Mouse (Mus musculus): ENCODE results near the gene Fus.
A peak's percentile ranks its signal among the peaks of the same experiment; 100 is the strongest.
"Not testable (repeated sequence)": the region's sequence is repeated elsewhere in the genome, so short reads cannot be mapped to it uniquely, and the experiment has no call there.

Gene Fus

DNA sequence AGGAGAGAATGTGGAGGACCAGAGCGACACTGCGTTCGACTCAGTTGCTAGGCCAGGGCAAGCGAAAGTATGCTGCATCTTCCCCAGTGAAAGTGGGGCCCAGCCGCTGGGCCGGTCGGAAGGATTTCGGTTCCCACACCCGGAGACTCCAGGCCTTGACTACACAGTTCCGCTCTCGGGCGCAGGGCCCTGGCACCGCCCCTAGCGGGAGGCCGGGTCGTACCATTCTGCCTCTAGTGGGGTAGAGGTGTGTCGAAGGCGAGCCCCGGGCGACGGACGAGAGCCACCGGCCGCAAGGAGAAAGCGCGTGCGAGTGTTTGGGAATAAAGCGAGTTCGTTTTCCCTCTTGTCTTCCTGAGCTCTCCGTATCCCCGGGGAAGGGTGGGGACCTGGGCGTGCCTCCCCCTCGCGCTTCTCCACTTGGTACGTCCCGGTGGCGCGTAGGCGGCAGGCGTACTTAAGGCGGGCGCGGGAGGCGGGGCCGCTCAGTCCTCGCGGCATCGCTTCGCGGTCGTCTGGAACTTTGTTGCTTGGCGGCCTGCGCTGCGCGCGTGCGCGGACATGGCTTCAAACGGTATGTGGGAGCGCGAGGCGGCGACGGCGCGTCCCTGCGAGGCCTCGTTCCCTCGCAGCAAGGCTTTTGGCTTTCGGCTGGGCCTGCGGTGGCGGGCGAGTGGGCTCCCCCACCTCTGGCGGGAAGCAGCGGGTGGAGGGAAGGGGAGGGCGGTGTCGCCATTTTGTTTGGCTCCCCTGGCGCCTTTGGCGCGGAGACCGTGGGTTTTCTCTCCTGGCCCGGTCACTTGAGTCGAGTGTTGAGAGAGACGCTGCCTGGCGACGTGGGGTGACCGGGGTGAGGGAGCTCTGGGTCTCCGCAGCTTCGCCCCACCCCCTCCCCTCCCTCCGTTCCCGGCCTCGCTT lies at the start of gene Fus:
Gene Fus (plus strand): TSS at position 454 of the 918 bp plus-strand sequence.
- peak; percentile 99 for DNase-seq (ENCODE audit: low spot score)

DNA sequence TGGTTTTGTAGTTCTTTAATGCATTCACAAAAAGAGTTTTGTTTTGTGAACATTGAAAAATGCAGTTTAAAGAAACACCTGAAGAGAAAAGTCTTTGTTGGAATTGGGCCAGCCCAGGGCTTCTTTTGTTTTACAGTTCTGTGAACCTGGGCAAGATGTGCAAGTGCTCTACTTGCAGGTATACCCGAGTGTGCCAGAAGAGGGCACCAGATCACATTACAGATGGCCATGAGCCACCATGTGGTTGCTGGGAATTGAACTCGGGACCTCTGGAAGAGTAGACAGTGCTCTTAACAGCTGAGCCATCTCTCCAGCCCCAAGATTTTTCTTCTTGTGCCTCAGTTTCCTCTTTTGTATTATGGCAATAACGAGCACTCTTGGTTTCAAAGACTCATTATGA lies 49.1 kb upstream of the Fus start:
- DNase-seq (ENCODE audit: low spot score), result no peak

DNA sequence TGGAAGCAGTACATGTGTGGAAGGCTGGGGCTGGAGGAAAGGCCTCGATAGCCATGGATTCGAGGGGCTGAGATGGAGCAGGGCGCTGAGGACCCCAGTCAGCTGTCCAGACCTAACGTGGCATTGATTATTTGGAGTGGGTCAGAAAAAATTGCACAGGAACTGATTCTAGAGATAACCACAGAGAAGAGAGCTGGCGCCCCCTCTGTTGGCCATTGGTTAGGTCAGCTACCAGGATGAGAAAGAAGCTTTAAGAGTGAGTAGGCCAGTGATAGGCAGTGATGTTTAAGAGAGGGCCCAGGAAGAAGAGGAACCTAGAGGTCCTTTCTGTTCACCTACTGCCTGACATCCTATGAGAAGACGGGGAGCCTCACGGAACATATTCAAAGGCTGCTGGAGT lies 48.0 kb upstream of the Fus start:
- DNase-seq (ENCODE audit: low spot score), result no peak

DNA sequence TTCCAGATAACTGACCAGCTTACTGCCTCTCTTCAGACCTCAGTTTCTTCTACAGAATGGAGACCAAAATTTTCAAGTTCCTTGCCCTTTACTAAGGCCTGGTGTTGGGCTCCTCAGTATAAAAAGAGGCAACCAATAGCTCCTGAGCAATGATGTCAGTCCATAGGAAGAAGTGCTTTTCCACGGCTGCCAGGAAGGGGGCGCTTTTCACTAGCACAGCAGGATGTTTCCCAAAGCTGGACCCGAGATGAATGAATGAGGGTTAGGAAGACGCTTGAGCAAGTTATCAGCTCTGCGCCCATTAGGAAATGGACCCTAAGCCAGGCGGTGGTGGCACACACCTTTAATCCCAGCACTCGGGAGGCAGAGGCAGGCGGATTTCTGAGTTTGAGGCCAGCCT lies 45.7 kb upstream of the Fus start:
- no peak for DNase-seq (ENCODE audit: low spot score)

DNA sequence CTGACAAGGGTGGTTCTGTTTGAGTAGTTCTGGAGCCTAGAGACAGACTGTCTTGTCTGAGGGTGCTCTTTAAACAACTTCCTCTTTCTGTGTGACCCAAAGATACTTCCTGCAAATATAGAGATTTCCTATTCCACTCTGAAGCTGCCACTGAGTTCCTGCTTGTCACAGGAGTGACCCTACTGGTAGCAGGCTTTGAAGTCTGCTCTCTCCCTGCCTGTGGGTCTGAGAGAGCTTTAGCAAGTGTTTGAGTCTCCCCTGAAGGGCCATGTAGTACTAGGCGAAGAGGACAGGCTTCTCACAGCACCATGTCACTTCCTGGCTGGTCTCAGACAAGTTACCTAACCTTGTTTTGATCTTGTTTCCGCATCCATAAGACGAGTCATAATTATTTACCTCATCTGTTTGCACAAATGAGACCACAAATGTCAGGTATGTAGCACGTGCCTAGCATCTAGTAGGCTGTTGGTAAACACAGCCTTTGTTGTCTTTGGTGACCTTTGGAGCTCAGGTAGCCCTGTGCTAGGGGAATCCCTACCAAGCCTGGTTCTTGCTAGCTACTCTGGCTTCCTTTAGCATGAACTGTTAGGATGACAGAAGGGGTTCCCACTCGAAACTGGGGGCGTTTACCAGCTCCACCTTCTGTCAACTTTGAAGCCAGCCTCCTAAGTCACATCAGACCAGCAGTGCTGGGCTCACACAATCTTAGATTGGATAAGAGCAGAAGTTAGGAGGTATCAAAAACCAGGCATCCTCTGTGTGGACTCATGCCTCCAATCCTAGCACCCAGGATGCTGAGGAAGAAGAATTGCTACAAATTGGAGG lies 44.6 kb upstream of the Fus start:
- DNase-seq (ENCODE audit: low spot score), result no peak

DNA sequence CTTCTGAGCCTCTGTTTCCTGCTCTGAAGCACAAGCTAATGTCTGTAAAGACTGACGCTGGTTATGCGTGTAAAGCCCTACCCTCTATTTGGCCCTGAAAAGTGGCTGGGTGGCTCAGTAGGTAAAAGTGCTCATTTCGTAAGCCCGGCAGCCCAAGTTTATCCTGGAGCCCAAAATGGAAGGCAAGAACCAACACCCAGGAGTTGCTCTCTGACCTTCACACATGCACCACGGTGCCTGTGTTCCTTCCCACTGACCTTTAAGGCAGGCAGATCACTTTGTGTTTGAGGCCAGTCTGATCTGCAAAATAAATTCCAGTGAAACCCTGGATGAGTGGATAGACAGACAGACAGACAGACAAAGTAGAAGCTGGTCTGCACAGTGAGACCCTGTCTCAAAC lies 43.5 kb upstream of the Fus start:
- DNase-seq (ENCODE audit: low spot score), result no peak

DNA sequence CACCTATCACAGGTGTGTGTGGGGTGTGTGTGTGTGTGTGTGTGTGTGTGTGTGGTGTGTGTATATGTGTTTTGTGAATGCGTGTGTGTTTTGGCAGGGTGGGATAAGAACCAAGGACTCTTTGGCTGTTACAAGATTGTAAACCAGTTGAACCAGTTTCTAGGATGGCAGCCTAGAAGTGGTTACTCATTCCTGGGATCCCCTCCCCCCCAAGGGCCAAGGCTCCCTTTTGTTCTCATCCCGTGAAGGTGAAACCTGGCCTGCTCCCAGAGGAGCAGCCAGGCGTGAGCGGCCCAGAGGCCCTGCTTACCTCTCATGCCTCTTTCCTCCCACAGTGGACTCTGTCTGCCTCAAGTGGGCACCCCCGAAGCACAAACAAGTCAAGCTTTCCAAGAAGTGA lies 42.0 kb upstream of the Fus start:
- DNase-seq (ENCODE audit: low spot score), result no peak

DNA sequence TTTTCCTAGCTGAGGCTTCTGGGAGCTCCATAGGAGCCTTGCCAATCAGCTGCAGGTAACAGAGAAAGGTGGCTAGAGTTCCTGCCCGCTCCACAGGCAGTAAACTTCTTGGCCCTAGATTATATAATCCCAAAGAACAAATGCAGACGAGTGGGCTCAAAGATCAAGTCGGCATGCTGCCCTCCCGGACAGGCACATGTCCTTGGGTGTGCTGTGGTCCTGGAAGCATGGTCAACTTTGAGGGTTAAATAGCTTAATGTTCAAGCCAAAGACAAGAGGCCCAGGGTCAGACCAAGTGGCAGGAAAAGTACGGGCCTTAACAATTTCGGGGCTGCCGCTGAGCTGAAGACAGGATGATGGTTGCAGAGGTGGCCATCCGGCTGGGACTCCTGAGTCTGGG lies 41.2 kb upstream of the Fus start:
- DNase-seq (ENCODE audit: low spot score), result no peak

DNA sequence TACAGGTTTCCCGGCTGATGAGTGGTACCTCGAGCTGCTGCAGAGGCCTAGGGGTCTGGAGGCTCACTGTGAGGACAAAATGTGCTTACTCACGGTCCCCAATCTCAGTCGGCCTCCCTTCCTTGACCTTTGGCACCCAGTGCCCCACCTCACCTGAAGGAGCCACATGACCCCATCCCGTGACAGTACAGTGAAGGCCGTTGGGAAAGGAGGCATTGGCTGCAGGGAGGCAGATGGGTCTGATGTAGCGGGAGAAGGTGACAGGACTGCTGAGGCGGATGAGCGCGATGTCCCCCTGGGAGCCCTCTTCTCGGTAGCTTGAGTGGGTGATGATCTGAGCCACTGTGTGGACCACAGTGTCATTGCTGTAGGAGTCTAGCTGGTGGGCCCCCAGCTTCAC lies 40.4 kb upstream of the Fus start:
- no peak for DNase-seq (ENCODE audit: low spot score)

DNA sequence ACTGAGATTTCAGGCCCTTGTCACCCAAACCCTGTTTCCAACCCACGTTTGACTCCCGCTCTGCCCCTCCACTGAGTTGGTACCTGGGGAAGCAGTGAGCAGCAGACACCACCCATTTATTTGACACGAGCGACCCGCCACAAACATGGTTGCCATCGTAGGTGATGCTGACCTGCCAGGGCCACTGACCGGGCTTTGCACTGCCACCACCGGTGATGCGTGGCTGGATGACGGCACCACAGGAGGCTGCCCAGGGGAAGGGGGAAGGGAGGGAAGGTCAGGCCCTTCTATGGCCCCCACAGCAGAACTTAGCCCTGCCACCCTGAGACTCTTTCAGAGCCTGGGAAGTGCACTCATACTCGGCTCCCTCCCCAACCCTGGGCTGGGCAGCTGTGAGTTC lies 39.5 kb upstream of the Fus start:
- no peak for DNase-seq (ENCODE audit: low spot score)

DNA sequence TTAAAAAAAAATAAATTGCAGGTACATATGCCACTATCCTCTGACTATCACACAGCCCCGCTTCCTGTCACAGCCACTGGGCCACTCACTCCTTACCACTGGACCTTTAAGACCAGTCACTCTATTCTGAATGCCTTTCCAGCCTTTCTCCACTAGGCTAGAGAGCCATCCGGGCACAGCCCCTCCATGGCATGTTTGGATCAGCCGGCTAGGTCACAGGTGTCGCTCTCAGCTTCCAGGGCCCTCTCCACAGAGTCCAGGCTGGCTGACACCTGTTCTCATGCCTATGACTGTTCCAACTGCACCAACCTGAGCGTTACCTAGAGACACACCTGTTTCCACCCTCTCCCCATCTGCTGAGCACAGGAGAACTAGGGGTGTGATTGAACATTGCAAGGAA lies 38.7 kb upstream of the Fus start:
- DNase-seq (ENCODE audit: low spot score), result no peak

DNA sequence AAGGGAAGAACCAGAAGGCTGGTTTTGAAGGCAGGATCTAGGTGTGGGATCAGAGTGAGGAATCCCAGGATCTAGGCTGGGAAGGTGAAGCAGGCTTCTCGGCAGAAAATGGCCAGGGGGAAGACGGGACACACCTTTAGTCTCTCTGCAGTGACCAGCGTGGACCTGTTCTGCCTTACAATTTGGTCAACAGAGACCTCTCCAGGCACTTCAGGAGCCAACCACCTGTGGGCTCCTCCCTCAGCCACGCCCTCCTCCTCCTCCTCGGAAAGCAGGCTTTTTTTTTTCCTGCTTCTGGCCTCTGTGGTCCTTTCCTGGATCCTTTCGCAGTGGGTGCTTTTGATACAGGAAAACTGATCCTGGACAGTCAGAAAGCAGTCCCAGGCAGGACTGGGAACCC lies 37.3 kb upstream of the Fus start, which contains the start of gene Prss8:
Gene Prss8 (minus strand): TSS at position 182 of the 400 bp plus-strand sequence.
- no peak for DNase-seq (ENCODE audit: low spot score)

DNA sequence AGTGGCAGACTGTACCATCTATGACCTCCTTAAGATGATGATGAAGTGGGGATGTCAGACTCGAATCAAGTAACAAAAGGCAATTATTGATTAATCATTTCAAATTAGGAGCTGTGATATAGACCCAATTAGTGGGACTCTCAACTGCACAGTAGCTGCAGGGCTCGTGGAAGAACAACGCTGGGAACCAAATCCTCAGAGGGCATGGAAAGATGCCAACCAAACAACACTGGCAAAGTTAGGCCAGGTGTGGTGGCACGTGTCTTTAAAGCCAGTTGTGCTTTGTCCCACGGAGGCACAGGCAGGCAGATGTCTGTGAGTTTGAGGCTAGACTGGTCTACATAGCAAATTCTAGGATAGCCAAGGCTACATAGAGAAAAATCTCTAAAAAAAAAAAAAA lies 36.6 kb upstream of the Fus start:
- no peak for DNase-seq (ENCODE audit: low spot score)

DNA sequence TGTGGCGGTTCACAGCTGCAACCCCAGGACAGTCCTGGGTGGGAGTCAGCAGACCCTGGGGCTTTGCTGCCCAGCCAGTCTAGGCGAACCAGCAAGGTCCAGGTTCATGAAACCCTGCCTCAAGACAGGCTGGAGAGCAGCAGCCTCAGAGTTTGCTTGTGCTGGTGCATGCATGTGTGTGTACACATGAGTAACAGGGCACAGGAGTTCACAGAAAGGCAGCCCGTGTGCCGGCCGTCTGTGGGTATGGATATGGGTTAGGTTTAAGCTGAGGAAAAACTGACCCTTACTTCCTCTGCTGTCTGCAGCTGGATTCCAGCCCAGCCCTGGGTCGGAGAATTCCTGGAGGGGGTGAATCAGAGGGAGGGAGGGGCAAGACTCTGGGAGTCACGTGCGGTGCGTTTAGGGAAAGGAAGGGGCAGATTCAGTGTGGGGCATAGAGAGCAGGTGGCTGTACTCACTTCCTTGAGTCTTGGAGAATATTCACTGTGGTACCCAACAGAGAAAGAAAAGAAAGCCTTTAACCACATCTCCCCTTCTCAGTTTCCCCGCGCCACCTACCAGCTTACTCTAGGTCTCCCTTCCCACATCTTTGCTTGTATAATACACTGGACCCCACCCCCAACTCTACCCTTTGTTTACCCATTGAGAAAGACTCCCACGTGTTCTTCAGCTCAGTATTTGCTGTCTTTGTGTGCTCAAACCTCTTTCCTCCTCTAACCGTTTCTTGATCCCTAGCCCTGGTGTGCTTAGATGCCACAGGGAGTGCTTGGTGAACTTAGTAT lies 35.7 kb upstream of the Fus start:
- DNase-seq (ENCODE audit: low spot score), result no peak

DNA sequence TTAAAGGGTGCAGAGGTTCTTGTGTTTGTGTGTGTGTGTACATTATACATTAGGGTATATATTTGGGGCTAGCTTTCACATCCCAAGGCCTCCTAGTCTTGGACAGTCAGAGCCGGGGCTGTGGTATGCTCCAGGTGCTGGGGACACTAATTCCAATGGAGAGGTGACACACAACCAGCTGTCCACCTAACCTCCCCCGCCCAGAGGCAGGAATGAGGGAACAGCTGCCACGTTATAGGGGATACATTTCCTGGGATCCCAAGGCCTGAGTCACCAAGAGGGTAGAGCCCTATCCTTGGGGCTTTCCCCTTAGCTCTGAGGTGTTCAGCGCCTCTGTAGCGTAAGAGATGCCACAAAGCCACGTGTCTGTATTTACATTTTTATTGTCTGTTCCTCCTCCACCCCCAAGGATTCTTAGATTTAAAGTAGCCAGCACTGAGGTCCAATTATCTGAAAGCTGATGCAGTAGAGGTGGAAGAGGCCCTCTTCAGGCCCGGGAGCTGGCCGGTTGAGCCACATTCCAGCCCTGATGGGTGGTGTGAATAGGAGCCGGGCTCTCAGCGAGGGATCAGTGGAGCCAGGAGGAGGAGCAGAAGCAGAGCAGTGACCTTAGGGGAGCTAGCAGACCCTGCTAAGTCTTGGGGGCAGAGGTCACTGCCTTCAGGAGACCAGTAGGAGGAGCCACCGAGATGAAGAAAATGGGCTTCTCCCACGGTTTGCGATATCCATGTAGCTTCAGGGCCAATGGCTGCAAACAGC lies 34.8 kb upstream of the Fus start:
- DNase-seq (ENCODE audit: low spot score), result no peak

DNA sequence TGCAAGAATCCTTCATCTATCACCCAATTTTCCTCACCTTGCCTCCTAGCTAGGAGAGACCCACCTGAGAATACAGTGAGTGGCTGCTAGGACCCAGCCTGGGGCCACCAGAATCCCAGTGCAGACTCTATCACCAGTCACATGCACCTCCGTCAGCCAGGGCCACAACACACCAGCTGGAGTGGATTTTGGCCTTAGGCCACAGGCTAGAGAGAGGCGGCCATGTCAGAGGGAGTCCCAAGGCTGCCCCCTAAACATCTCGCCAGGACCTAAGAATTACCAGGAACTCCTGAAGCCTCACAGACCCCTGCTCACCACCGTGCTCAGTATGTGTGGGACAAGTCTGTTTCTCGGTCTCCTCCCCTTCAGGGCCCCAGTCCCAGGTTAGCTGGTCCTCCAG lies 33.2 kb upstream of the Fus start:
- DNase-seq (ENCODE audit: low spot score), result no peak

DNA sequence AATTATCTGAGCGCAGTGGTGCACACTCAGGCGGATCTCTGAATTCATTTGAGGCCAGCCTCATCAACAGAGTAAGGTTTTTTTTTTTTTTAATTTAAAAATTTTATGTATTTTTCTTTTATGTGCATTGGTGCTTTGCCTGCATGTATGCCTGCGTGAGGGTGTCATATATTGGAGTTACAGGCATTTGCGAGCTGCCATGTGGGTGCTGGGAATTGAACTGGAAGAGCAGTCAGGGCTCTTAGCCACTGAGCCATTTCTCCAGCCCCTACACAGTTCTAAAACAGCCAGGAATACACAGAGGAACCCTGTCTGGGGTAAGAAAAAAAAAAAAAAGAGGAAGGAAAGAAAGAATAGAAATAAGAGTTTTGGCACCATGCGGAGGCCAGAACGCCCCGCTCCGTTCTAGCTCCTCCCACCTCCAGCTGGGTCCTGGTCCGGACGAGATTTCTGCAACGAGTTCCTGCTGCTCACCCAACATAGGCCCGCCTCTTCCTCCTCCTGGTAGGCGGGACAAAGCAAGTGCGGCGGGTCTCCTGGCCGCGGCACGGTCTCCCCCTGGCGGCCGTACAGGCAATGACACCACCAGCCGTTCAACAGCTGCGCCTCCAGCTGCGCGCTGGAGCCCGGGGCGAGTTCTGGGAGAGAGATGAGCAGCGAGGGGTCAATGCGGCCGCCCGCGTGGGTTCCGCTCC lies 32.1 kb upstream of the Fus start:
- peak; percentile 90 for DNase-seq (ENCODE audit: low spot score)

DNA sequence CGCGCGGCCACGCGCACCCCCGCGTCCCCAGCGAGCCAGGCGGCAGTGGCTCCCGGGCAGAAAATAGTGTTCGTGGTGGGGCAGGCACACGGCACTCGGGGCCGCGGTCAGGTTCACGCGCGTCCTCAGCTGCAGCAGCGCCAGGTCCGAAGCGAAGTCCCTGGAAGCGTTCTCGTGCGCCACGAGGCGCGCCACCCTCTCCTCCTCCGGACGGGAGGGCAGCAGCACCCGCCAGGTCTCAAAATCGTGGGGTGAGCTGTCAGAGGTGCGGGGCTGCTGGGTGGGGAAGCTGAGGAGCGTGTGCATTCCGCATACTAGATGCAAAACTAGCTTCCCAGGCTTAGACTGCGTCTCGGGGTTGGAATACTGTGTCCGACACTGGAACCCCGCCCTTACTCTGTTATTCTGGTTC lies 31.5 kb upstream of the Fus start:
- no peak for DNase-seq (ENCODE audit: low spot score)

DNA sequence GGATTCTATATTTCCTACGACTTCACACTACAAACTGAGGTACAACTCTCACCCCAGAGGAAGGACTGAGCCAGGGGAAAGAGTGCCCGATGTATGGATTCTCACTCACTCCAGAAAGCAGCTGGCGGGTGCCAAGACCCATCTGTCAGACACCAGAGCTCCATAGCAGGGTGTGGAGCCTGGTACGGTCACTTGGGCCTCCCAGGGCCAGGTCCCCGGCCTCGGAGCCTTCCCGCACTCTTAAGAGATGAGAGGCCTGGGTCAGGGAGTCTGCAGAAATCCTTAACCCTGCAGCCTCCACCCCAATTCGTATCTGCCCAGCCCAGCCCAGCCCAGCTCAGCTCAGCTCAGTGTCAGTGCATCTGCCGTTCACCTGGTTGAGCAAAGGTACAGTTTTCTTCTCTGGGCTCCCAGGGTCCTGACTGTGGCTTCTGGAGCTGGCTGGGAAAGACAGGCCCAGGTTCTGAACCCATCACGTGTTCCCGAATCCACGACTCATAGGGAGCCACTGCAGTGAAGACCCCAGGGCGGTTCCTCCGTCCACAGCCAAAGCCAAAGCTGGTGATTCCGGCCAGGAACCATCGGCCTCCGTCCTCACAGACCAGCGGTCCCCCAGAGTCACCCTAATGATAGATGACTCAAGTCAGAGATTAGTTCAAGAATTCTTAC lies 30.9 kb upstream of the Fus start:
- no peak for DNase-seq (ENCODE audit: low spot score)

DNA sequence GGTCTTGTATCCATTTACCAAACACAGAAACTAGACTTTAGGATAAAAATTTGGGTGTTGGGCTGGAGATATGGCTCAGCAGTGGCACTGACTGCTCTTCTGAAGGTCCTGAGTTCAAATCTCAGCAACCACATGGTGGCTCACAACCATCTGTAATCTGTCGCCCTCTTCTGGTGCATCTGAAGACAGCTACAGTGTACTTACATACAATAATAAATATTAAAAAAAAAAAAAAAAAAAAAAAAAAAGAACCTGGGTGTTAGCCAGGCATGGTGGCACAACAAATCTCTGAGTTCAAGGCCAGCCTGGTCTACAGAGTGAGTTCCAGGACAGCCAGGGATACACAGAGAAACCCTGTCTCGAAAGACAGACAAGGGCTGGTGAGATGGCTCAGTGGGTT lies 25.2 kb upstream of the Fus start:
- DNase-seq (ENCODE audit: low spot score), result not testable (repeated sequence)
